Mouse (Mus musculus): ENCODE data around the gene Nat8f4. TPM values are rescaled to one million over a fixed set of nuclear protein-coding genes. Genes with fewer than 3 reads are reported as not detected.
"Not testable (repeated sequence)": the region's sequence is repeated elsewhere in the genome, so short reads cannot be mapped to it uniquely, and the experiment has no call there.

Gene Nat8f4
- polyA plus RNA-seq, 1 experiment = not detected

DNA sequence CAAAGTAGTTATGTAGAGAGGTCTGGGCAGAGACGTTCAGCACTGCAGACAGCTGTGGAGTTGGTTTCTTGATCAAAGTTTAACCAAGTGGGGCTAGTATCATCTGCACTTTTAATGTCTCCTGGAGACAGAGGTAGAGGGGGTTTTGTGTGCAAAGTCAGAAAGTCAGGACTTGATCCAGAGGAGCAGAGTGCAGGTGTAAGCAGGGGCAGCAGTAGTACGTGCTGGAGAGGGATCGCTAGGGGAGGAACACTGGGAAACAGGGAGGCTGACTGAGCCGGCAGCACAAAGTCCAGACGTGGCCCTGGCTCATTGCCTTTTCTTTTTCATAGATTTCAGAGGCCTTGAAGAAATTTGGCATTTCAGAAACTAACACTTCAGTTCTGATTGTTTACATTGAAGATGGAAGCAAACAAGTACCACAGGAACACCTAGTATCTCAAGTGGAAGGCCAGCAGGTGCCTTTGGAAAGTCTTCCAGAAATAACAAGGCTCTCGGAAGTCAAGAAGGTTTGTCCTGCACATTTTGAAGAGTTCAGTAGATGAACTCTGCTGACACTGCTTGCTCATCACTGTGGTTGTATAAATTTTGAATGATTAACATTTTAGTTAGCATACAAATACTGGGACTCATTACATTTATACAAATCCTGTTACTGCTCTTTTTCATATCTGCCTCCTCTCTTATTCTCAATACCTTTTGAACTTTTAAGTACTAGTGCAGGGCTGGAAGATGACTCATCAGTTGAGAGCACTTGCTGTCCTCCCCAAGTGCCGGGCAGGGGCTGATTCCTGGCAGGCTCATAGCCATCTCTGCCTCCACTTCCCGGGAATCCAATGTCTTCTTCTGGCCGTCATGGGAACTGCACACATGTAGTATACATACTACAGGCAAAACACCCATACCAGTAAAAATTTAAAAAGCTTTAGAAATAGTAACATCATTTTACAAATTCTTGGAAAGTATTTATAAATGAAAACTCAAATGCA is 23.1 kb upstream of the Nat8f4 start:
- Histone ChIP-seq H3K27ac (ENCODE audit: insufficient read depth, low read depth, low read length) (no peak overlapping the region), H3K4me1 (ENCODE audit: control insufficient read depth, insufficient read depth, low read length) (no peaks in the 10 kb centered on the region), H3K4me3 (ENCODE audit: insufficient read depth, low read depth, low read length) (no peak overlapping the region)
- TF ChIP-seq CTCF (IDR thresholded peaks at IDR 0.05; ENCODE audit: insufficient read depth, low read depth, low read length) (no peak), POLR2A (IDR thresholded peaks at IDR 0.05; ENCODE audit: insufficient read depth, low read depth, low read length) (no peak)
- WGBS = 84% methylated on average over 9 of the region's 9 CpGs

DNA sequence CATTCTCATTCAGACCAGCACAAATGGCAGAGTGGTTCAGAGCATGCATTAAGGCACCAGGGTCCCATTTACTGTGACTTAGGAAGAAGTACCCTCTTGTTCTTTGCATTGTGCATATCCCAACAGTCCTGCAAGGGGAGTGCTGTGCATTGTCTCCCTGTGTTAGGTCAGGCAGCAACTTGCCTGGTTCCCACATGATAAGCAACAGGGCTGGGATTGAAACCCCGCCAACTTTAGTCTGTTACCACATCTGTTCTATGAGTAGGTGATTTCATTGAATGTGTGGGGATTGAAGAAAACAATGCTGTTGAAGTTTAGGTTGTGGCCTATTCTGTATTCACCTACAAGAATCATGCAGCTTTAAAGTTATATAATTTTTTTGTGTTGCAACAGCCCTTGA is 22.0 kb upstream of the Nat8f4 start:
- TF ChIP-seq CTCF (IDR thresholded peaks at IDR 0.05; ENCODE audit: insufficient read depth, low read depth, low read length) (no peak), POLR2A (IDR thresholded peaks at IDR 0.05; ENCODE audit: insufficient read depth, low read depth, low read length) (no peak)
- H3K4me1 ChIP-seq (ENCODE audit: control insufficient read depth, insufficient read depth, low read length) = no peaks in the 10 kb centered on the region
- H3K27ac ChIP-seq (ENCODE audit: insufficient read depth, low read depth, low read length) = no peak overlapping the region
- 98% methylated on average over 1 of the region's 1 CpGs for WGBS
- H3K4me3 ChIP-seq (ENCODE audit: insufficient read depth, low read depth, low read length) = no peak overlapping the region

DNA sequence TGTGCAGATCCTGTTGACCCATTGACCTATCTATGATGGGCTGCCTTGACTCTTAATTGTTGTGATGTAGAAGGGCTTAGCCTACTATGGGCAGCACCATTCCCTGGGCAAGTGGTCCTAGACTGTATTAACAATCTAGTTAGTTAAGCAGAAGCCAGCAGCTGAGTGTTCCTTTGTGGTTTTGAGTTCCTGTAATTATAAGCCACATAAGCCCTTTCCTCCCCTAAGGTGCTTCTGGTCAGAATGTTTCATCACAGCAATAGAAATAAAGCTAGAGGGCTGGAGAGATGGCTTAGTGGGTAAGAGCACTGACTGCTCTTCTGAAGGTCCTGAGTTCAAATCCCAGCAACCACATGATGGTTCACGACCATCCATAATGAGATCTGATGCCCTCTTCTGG is 19.0 kb upstream of the Nat8f4 start:
- Histone ChIP-seq H3K4me1 (ENCODE audit: control insufficient read depth, insufficient read depth, low read length) (no peaks in the 10 kb centered on the region), H3K27ac (ENCODE audit: insufficient read depth, low read depth, low read length) (no peak overlapping the region), H3K4me3 (ENCODE audit: insufficient read depth, low read depth, low read length) (no peak overlapping the region)
- 97% methylated on average over 1 of the region's 1 CpGs for WGBS
- TF ChIP-seq CTCF (IDR thresholded peaks at IDR 0.05; ENCODE audit: insufficient read depth, low read depth, low read length) = no peak
- no peak for TF ChIP-seq POLR2A (IDR thresholded peaks at IDR 0.05; ENCODE audit: insufficient read depth, low read depth, low read length)

DNA sequence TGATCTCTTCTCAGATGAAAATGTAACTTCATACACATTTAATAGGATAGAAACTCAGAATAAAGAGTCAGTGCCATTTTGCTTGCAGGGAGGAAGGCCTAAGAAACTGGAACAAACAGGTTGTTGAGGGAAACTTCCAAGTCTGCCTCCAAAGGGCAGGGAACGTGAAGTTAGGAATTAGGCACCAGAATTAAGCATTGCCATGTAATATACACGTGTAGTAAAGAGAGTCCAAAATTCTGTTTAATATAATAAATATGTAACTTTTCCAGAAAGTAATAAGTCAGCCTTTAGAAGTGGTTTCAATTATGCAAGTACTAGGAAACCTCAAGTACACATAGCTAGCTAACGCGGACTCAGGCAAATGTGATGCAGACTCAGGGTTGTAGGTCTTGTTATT is 14.7 kb upstream of the Nat8f4 start:
- TF ChIP-seq POLR2A (IDR thresholded peaks at IDR 0.05; ENCODE audit: insufficient read depth, low read depth, low read length) (no peak), CTCF (IDR thresholded peaks at IDR 0.05; ENCODE audit: insufficient read depth, low read depth, low read length) (no peak)
- no peak overlapping the region for H3K4me3 ChIP-seq (ENCODE audit: insufficient read depth, low read depth, low read length)
- 94% methylated on average over 4 of the region's 4 CpGs for WGBS
- H3K4me1 ChIP-seq (ENCODE audit: control insufficient read depth, insufficient read depth, low read length) = no peaks in the 10 kb centered on the region
- H3K27ac ChIP-seq (ENCODE audit: insufficient read depth, low read depth, low read length) = no peak overlapping the region

DNA sequence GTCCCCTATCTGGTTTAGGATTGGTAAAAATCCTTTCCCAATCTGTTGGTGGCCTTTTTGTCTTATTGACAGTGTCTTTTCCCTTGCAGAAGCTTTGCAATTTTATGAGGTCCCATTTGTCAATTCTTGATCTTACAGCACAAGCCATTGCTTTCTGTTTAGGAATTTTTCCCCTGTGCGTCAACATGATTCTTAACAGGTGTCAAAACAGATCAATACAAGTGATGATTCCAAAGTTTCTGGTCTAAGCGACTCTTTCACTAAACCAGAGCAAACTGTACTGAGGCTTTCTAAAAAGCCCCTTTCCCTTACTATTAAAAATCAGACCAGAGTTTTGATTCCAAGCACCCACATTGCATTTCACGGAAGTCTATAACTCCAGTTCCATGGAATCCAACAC is 13.7 kb upstream of the Nat8f4 start:
- H3K4me3 ChIP-seq (ENCODE audit: insufficient read depth, low read depth, low read length); H3K27ac ChIP-seq (ENCODE audit: insufficient read depth, low read depth, low read length); H3K4me1 ChIP-seq (ENCODE audit: control insufficient read depth, insufficient read depth, low read length): not testable (repeated sequence)
- WGBS = 95% methylated on average over 3 of the region's 3 CpGs

DNA sequence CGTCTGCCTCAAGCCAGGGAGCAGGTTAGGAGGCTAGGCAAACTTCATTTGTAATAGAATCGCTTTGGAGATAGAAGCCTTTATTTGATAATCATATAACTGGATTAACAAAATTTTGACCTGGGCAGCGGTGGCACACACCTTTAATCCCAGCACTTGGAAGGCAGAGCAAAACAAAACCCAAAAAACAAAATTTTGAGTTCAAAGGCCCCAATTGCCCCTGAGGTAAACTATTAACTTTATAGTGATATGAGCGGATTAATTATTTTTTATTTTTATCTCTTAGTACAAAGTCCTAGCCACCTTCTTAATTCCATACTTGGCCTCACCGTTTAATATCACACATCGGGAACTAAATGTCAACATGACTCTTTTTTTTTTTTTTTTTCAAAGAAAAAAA is 11.9 kb upstream of the Nat8f4 start:
- Histone ChIP-seq H3K27ac (ENCODE audit: insufficient read depth, low read depth, low read length) (no peak overlapping the region), H3K4me3 (ENCODE audit: insufficient read depth, low read depth, low read length) (0 out of 2 replicates have a peak overlapping the region, but pooled peaks have one; percentile 73), H3K4me1 (ENCODE audit: control insufficient read depth, insufficient read depth, low read length) (no peaks in the 10 kb centered on the region)
- WGBS = 78% methylated on average over 6 of the region's 6 CpGs
- TF ChIP-seq POLR2A (IDR thresholded peaks at IDR 0.05; ENCODE audit: insufficient read depth, low read depth, low read length) (no peak), CTCF (IDR thresholded peaks at IDR 0.05; ENCODE audit: insufficient read depth, low read depth, low read length) (no peak)

DNA sequence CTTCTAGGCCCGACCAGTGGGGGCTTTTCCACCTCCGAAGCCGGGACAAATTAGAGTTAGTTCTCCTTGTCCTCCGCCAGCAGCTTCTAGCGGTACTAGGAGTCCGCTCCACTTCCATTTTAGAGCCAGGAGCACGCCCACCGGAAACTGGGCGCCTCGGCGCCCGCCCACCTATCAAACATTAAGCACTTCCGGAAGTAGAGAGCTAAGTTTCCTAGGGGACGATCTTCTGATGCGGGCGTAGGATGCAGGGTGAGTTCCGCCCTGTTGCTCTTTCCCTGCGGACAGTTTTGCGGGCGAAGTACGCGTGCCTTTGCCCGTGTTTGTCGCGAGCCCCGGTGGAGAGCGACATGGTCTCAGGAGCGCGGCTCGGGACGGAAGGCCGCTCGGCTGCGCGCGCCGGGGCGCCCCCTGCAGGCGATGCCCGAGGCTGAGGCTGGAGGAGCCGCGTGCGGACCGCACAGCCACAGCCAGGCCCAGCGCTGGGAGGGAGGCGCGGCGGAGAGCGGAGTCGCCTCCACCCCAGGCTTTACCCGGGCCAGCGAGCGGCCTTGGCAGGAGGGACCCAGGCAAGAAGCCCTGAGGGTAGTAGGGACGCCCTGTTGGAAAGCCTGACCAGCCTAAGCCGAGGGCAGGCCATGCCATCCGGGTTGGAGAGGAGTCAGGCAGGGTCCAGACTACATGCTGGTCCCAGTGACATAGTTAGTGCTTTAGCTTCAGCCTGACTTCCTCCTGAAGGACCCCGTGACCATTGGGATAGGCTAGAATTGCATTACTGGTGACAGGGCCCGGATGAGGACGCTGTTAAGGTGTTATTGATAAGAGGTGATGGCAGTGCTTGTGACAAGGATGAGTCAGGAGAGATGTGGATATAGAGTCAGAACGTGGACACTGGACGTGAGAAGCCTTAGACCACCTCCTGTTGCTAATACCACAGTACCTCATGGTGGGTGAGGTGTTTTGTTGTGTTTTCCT is 11.1 kb upstream of the Nat8f4 start, which contains the start of gene Nat8f1:
Gene Nat8f1, minus strand, starts transcription at position 149 of the 975 bp plus-strand sequence.
- WGBS = under 1% methylated on average over 61 of the region's 61 CpGs
- peak within 1 kb of the TSS; percentile 84 for H3K27ac ChIP-seq (ENCODE audit: insufficient read depth, low read depth, low read length)
- not testable (repeated sequence) for H3K4me1 ChIP-seq (ENCODE audit: control insufficient read depth, insufficient read depth, low read length)
- H3K4me3 ChIP-seq (ENCODE audit: insufficient read depth, low read depth, low read length) = peak within 1 kb of the TSS; percentile 73
- peak; percentile 77 for TF ChIP-seq CTCF (IDR thresholded peaks at IDR 0.05; ENCODE audit: insufficient read depth, low read depth, low read length)
- TF ChIP-seq POLR2A (IDR thresholded peaks at IDR 0.05; ENCODE audit: insufficient read depth, low read depth, low read length) = peak; percentile 43; the same call in 1 of the 2 replicates

DNA sequence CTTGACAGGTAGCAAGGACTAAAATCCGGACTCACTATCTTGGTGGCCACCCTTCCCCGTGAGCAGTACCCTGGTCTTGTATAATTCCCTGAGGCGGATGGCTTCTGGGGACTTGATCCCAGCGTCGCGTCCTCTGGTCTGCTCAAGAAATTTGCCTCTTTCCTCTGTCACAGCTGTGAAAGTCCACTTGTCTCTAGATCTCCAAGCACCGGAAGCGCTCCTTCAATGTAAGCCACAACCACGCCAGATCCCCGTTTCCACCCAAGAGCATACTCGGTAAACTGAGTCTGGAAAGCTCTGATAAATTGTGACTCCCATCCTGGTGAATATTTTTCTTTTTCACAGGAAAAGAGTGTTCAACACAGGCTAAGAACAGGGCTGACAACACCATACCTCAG is 10.5 kb upstream of the Nat8f4 start:
- TF ChIP-seq POLR2A (IDR thresholded peaks at IDR 0.05; ENCODE audit: insufficient read depth, low read depth, low read length) (no peak), CTCF (IDR thresholded peaks at IDR 0.05; ENCODE audit: insufficient read depth, low read depth, low read length) (no peak)
- Histone ChIP-seq H3K4me1 (ENCODE audit: control insufficient read depth, insufficient read depth, low read length) (no peaks in the 10 kb centered on the region), H3K4me3 (ENCODE audit: insufficient read depth, low read depth, low read length) (peak overlapping the region; percentile 73), H3K27ac (ENCODE audit: insufficient read depth, low read depth, low read length) (peak overlapping the region; percentile 84)
- WGBS = 2% methylated on average over 11 of the region's 11 CpGs
